Mouse (Mus musculus) brain, embryonic 14.5 days (tissue): ENCODE data around the gene Cnnm4.

Experiments
- CTCF ChIP-seq: fragments of 200-500 bp; IDR thresholded peaks from 2 replicates; pipeline ENCODE4 v1.5.1; 2012; ENCODE audit warnings: inconsistent platforms, mild to moderate bottlenecking, moderate library complexity, borderline replicate concordance; ENCODE audit not compliant: insufficient read depth, insufficient read length; ENCODE audit errors: extremely low read depth
- POLR2A ChIP-seq: fragments of 200-500 bp; IDR thresholded peaks from 2 replicates; pipeline ENCODE4 v1.6.1; 2012; ENCODE audit warnings: mild to moderate bottlenecking, inconsistent platforms, borderline replicate concordance; ENCODE audit not compliant: poor library complexity, insufficient read depth, insufficient read length, severe bottlenecking; ENCODE audit errors: extremely low read depth

DNA sequence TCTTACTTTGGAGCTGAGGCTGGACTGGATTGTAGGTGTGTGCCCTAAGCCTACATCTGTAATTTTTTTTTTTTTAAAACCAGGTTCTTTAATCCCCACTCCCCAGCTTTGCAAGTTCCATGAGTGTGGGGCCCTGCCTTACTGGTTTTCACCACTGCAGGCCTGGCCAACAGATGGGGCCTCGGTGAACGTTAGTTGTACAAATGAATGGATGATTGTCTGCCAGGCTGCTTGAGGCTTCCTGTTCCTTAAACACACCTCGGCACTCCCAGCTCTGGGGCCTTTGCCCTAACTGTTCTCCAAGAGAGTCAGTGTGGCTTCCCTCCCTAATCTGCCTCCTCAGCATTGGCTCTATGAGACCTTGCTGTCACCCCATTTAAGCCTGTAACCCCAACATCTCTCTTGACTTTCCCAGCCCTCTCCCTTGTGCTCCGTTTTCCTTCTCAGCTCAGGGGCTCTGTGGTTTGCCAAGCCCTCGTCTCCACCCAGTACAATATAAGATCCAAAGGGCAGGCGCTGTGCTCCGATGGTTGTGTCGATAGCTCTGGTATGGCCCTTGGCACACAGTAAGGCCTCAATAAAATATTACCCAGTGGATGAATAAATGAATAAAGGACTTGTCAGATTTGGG lies 4.2 kb downstream of the Cnnm4 start:
- TF ChIP-seq POLR2A (no peak), CTCF (no peak)
